Mouse (Mus musculus) bone marrow, adult 2 months (tissue): ENCODE measurements around the gene Cers1.

ENCODE experiments used
- CTCF ChIP-seq: fragments of 200-500 bp; IDR thresholded peaks from 2 replicates; pipeline ENCODE4 v1.5.1; 2011; ENCODE audit warnings: low read length, control low read depth; ENCODE audit not compliant: control insufficient read depth, insufficient read depth
- POLR2A ChIP-seq: fragments of 200-500 bp; IDR thresholded peaks from 2 replicates; pipeline ENCODE4 v1.6.1; 2011; ENCODE audit warnings: low read depth, mild to moderate bottlenecking, control low read depth, low read length, borderline replicate concordance; ENCODE audit not compliant: control insufficient read depth

DNA sequence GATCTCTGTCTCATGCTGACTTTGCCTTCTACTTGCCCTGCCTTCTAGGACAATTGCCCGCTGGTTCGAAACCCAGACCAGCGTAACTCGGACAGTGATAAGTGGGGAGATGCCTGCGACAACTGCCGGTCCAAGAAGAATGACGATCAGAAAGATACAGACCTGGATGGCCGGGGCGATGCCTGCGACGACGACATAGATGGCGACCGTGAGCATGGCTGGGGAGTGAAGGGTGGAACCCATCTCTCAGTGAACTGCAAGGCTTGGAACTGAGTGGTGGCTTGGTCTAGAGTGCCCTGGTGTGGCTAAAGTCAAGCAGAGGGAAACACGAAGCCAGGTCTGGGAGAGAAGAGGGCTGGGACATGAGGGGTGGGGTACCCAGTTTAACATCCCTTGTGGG is 61.5 kb downstream of the Cers1 start:
- peak; percentile 8; the same call in 1 of the 2 replicates for TF ChIP-seq CTCF
- no peak for TF ChIP-seq POLR2A
